Mouse (Mus musculus): ENCODE data around the gene Myo19. TPM values are rescaled to one million over a fixed set of nuclear protein-coding genes. Genes with fewer than 3 reads are reported as not detected.

Myo19 gene
- polyA plus RNA-seq, 1 experiment from 2014 or later, result 12.4 TPM

DNA sequence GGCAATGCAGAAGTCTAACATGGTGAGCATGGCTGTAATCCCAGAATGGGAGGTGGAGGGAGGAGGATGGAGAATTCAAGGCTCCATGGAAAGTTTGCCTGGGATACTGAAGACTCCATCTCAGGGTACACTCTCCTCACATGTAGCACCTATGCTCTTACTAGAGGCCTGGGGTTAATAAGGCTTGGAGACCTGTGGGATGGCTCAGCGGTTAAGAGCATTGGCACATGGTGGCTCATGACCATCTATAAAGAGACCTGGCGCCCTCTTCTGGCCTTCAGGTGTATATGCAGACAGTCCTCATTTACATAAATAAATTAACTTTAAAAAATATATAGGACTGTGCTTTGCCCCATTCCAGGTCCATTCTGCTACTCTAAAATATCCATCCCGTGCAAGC is 39.3 kb downstream of the Myo19 start:
- H3K9me3 ChIP-seq (ENCODE audit: control insufficient read depth, low read length), result no peaks in the 10 kb centered on the region
- ATAC-seq (replicated peaks; ENCODE audit: low FRiP score) (no peak; the same call in 1 of the 2 replicates), DNase-seq (ENCODE audit: low spot score) (no peak)
- H3K4me2 ChIP-seq, result no peak overlapping the region
- H3K27ac ChIP-seq (ENCODE audit: low read depth, low read length), result no peak overlapping the region
- 33% methylated on average over 3 of the region's 3 CpGs for WGBS
- no peaks in the 10 kb centered on the region for H3K36me3 ChIP-seq (ENCODE audit: control insufficient read depth, insufficient read depth, low read length)
- H3K4me3 ChIP-seq (ENCODE audit: low read depth, low read length), result no peak overlapping the region
- peaks cover 5% of the 10 kb centered on the region for H3K4me1 ChIP-seq (replicated peaks; ENCODE audit: control insufficient read depth, insufficient read depth, low read length)
- no peaks in the 10 kb centered on the region for H3K27me3 ChIP-seq (replicated peaks; ENCODE audit: control insufficient read depth, insufficient read depth, low read length)
- no peak overlapping the region for H3K9ac ChIP-seq (ENCODE audit: low read depth, low read length)

GRCm38 (mm10) chr11:84919951-84920350 is 40.0 kb downstream of the Myo19 start:
- Histone ChIP-seq H3K4me2 (no peak overlapping the region), H3K27ac (ENCODE audit: low read depth, low read length) (no peak overlapping the region), H3K9ac (ENCODE audit: low read depth, low read length) (no peak overlapping the region), H3K9me3 (ENCODE audit: control insufficient read depth, low read length) (no peaks in the 10 kb centered on the region), H3K4me1 (replicated peaks; ENCODE audit: control insufficient read depth, insufficient read depth, low read length) (peaks cover 5% of the 10 kb centered on the region), H3K27me3 (replicated peaks; ENCODE audit: control insufficient read depth, insufficient read depth, low read length) (no peaks in the 10 kb centered on the region), H3K36me3 (ENCODE audit: control insufficient read depth, insufficient read depth, low read length) (no peaks in the 10 kb centered on the region), H3K4me3 (ENCODE audit: low read depth, low read length) (no peak overlapping the region)
- WGBS, result 57% methylated on average over 7 of the region's 7 CpGs
- DNase-seq (ENCODE audit: low spot score) (no peak), ATAC-seq (replicated peaks; ENCODE audit: low FRiP score) (no peak)

DNA sequence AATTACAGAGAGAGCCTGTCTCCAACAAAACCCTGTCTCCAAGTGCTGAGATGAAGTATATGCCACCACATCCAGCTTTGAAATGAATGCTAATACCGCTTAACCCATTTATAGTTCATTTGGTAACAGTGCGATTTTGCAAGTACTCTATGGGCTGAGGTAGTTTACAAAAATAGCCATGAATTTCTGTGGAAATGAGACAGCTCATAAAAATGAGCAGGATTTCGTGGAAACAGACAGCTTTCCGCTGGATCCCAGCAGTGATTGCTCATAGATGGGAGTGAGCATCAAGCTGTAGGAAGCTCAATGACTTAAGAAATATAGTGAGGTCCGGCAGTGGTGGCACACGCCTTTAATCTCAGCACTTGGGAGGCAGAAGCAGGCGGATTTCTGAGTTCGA is 41.0 kb downstream of the Myo19 start:
- no peak overlapping the region for H3K4me2 ChIP-seq
- no peak overlapping the region for H3K9ac ChIP-seq (ENCODE audit: low read depth, low read length)
- ATAC-seq (replicated peaks; ENCODE audit: low FRiP score), result no peak
- peaks cover 5% of the 10 kb centered on the region for H3K4me1 ChIP-seq (replicated peaks; ENCODE audit: control insufficient read depth, insufficient read depth, low read length)
- 80% methylated on average over 8 of the region's 8 CpGs for WGBS
- H3K9me3 ChIP-seq (ENCODE audit: control insufficient read depth, low read length), result no peaks in the 10 kb centered on the region
- no peaks in the 10 kb centered on the region for H3K36me3 ChIP-seq (ENCODE audit: control insufficient read depth, insufficient read depth, low read length)
- H3K4me3 ChIP-seq (ENCODE audit: low read depth, low read length), result no peak overlapping the region
- H3K27ac ChIP-seq (ENCODE audit: low read depth, low read length), result no peak overlapping the region
- DNase-seq (ENCODE audit: low spot score), result no peak
- H3K27me3 ChIP-seq (replicated peaks; ENCODE audit: control insufficient read depth, insufficient read depth, low read length), result no peaks in the 10 kb centered on the region

GRCm38 (mm10) chr11:84932261-84932660 is 52.3 kb downstream of the Myo19 start:
- Histone ChIP-seq H3K27ac (ENCODE audit: low read depth, low read length) (no peak overlapping the region), H3K27me3 (replicated peaks; ENCODE audit: control insufficient read depth, insufficient read depth, low read length) (no peaks in the 10 kb centered on the region), H3K9ac (ENCODE audit: low read depth, low read length) (no peak overlapping the region), H3K4me3 (ENCODE audit: low read depth, low read length) (no peak overlapping the region), H3K4me2 (no peak overlapping the region), H3K4me1 (replicated peaks; ENCODE audit: control insufficient read depth, insufficient read depth, low read length) (no peaks in the 10 kb centered on the region), H3K9me3 (ENCODE audit: control insufficient read depth, low read length) (no peaks in the 10 kb centered on the region), H3K36me3 (ENCODE audit: control insufficient read depth, insufficient read depth, low read length) (no peaks in the 10 kb centered on the region)
- no peak for ATAC-seq (replicated peaks; ENCODE audit: low FRiP score)
- no peak for DNase-seq (ENCODE audit: low spot score)
- WGBS, result 17% methylated on average over 6 of the region's 6 CpGs

GRCm38 (mm10) chr11:84939508-84940053 is 59.6 kb downstream of the Myo19 start:
- Histone ChIP-seq H3K4me1 (replicated peaks; ENCODE audit: control insufficient read depth, insufficient read depth, low read length) (no peaks in the 10 kb centered on the region), H3K36me3 (ENCODE audit: control insufficient read depth, insufficient read depth, low read length) (no peaks in the 10 kb centered on the region), H3K27ac (ENCODE audit: low read depth, low read length) (no peak overlapping the region), H3K27me3 (replicated peaks; ENCODE audit: control insufficient read depth, insufficient read depth, low read length) (peaks cover 11% of the 10 kb centered on the region), H3K4me2 (no peak overlapping the region), H3K9me3 (ENCODE audit: control insufficient read depth, low read length) (no peaks in the 10 kb centered on the region), H3K9ac (ENCODE audit: low read depth, low read length) (no peak overlapping the region), H3K4me3 (ENCODE audit: low read depth, low read length) (no peak overlapping the region)
- ATAC-seq (replicated peaks; ENCODE audit: low FRiP score), result no peak
- WGBS, result 62% methylated on average over 8 of the region's 8 CpGs
- DNase-seq (ENCODE audit: low spot score), result no peak

DNA sequence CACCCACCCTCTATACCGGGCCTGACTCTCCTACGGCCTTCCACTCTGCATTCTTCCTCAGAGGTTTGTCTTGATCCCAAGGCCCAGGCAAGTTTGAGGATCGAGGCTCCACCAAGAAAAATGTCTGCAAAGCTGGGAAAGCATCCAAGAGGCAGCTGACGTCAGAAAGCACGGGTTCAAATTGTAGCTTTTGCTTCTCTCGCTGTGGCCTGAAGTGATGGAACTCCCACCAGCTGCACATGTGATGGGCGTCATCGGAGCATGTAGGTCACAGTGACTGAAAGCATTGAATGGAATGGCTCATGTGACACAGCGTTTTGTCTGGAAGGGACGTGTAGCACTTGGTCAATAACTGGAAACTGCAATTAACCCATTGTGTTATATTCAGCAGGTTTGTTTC is 60.2 kb downstream of the Myo19 start:
- ATAC-seq (replicated peaks; ENCODE audit: low FRiP score), result no peak
- no peak overlapping the region for H3K4me3 ChIP-seq (ENCODE audit: low read depth, low read length)

DNA sequence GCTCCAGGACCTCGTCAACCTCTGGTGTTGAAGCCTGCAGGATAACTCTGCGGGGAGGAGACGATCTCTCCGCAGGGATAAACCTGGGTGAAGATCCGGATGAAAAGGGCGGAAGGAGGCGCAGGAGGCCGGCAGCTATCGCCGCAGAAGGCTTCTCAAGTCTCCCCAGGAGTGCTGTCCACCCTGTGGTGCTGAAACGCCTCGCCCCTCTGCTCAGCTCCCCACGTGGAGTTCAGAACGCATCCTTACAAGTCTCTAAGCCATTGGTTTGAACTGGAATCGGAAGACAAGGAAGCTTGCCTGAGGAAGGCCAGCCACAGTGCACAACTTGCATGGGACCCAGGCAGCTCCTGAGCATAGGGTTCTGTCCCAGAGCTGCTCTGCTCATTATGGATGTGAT is 64.0 kb downstream of the Myo19 start:
- H3K9ac ChIP-seq (ENCODE audit: low read depth, low read length), result no peak overlapping the region
- H3K27ac ChIP-seq (ENCODE audit: low read depth, low read length), result peak overlapping the region; percentile 28; the same call in 1 of the 2 replicates
- no peaks in the 10 kb centered on the region for H3K9me3 ChIP-seq (ENCODE audit: control insufficient read depth, low read length)
- H3K4me1 ChIP-seq (replicated peaks; ENCODE audit: control insufficient read depth, insufficient read depth, low read length), result no peaks in the 10 kb centered on the region; the same call in 1 of the 2 replicates
- peak overlapping the region; percentile 47 for H3K4me2 ChIP-seq
- peak overlapping the region; percentile 22 for H3K4me3 ChIP-seq (ENCODE audit: low read depth, low read length)
- WGBS, result under 1% methylated on average over 15 of the region's 15 CpGs
- ATAC-seq (replicated peaks; ENCODE audit: low FRiP score) (no peak), DNase-seq (ENCODE audit: low spot score) (peak; percentile 78)
- peaks cover 24% of the 10 kb centered on the region for H3K27me3 ChIP-seq (replicated peaks; ENCODE audit: control insufficient read depth, insufficient read depth, low read length)
- H3K36me3 ChIP-seq (ENCODE audit: control insufficient read depth, insufficient read depth, low read length), result no peaks in the 10 kb centered on the region

More for the DNA sequence above, 60.2 kb downstream of the Myo19 start:
- Histone ChIP-seq H3K9me3 (ENCODE audit: control insufficient read depth, low read length) (no peaks in the 10 kb centered on the region), H3K27ac (ENCODE audit: low read depth, low read length) (no peak overlapping the region), H3K9ac (ENCODE audit: low read depth, low read length) (no peak overlapping the region), H3K27me3 (replicated peaks; ENCODE audit: control insufficient read depth, insufficient read depth, low read length) (peaks cover 16% of the 10 kb centered on the region), H3K4me2 (no peak overlapping the region), H3K4me1 (replicated peaks; ENCODE audit: control insufficient read depth, insufficient read depth, low read length) (no peaks in the 10 kb centered on the region), H3K36me3 (ENCODE audit: control insufficient read depth, insufficient read depth, low read length) (no peaks in the 10 kb centered on the region)
- WGBS, result 74% methylated on average over 10 of the region's 10 CpGs
- DNase-seq (ENCODE audit: low spot score), result no peak

DNA sequence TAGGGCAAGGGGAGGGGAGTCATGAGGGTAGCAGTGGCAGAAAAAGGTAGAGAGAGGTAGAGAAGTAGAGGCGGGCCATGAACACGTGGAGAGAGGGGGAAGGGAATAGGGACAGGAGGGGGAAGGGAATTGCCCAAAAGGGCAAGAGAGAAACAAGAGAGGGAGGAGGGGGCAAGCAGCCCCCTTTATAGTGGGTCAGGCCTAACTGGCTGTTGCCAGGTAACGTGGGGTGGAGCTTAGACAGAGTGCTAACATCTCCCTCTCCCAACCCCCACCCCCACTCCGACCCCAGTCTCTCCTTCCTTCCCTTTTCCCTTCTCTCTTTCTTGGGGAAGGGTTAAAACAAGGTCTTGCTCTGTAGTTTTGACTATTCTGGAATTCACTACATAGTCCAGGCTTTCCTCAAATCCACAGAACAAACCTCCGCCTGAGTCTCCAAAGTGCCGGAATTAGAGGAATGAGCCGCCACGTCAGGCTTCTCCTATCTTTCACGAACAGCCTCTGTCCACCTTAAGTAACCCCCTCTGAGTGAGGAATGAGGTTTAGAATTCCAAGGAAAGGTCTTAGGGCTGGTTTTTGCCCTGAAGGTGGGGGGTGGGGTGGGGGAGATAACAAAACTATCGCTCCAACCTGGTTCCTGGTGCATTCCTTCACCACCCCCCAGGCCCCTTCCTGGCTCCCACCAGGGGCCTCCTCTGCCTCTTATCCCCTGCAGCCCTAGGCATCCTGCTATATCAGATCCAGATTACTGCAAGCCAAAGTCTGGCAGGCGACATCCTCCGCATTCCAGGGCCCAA is 64.9 kb downstream of the Myo19 start:
- H3K4me1 ChIP-seq (replicated peaks; ENCODE audit: control insufficient read depth, insufficient read depth, low read length), result no peaks in the 10 kb centered on the region; the same call in 1 of the 2 replicates
- peak overlapping the region; percentile 47 for H3K4me2 ChIP-seq
- ATAC-seq (replicated peaks; ENCODE audit: low FRiP score) (peak; percentile 39; the same call in 1 of the 2 replicates), DNase-seq (ENCODE audit: low spot score) (no peak)
- no peaks in the 10 kb centered on the region for H3K36me3 ChIP-seq (ENCODE audit: control insufficient read depth, insufficient read depth, low read length)
- no peaks in the 10 kb centered on the region for H3K9me3 ChIP-seq (ENCODE audit: control insufficient read depth, low read length)
- no peak overlapping the region for H3K9ac ChIP-seq (ENCODE audit: low read depth, low read length)
- peaks cover 24% of the 10 kb centered on the region for H3K27me3 ChIP-seq (replicated peaks; ENCODE audit: control insufficient read depth, insufficient read depth, low read length)
- WGBS, result 5% methylated on average over 12 of the region's 12 CpGs
- H3K4me3 ChIP-seq (ENCODE audit: low read depth, low read length), result 0 out of 2 replicates have a peak overlapping the region, but pooled peaks have one; percentile 1
- H3K27ac ChIP-seq (ENCODE audit: low read depth, low read length), result peak overlapping the region; percentile 28; the same call in 1 of the 2 replicates

DNA sequence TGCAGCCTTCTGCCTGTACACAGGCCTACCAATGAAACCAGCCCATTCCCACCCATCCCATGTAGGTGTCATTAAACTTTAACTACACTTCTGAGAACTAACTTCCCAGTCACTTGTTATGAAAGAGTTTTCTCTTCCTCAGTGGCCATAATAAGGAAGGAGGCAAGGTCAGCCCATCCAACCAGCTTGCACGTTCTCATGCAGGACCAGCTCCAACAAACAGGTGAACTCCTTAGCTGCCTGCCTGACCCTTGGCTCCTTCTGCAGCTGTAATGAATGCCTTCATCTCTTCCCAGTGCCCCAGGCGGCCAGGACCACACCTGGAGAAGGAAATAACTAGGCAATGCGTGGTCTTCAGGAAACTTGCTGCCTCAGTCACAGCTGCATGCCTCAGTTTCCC is 65.9 kb downstream of the Myo19 start:
- Histone ChIP-seq H3K27ac (ENCODE audit: low read depth, low read length) (no peak overlapping the region), H3K9me3 (ENCODE audit: control insufficient read depth, low read length) (no peaks in the 10 kb centered on the region), H3K27me3 (replicated peaks; ENCODE audit: control insufficient read depth, insufficient read depth, low read length) (peaks cover 24% of the 10 kb centered on the region), H3K4me2 (no peak overlapping the region), H3K4me3 (ENCODE audit: low read depth, low read length) (no peak overlapping the region), H3K36me3 (ENCODE audit: control insufficient read depth, insufficient read depth, low read length) (no peaks in the 10 kb centered on the region), H3K9ac (ENCODE audit: low read depth, low read length) (no peak overlapping the region), H3K4me1 (replicated peaks; ENCODE audit: control insufficient read depth, insufficient read depth, low read length) (no peaks in the 10 kb centered on the region; the same call in 1 of the 2 replicates)
- DNase-seq (ENCODE audit: low spot score) (no peak), ATAC-seq (replicated peaks; ENCODE audit: low FRiP score) (no peak)
- WGBS, result 40% methylated on average over 3 of the region's 3 CpGs

Measured in liver, embryonic 11.5 days (tissue).